Mouse (Mus musculus) embryo, embryonic 11 days (tissue): ENCODE measurements around the gene Edn3.

Experiments used
- DNase-seq: peaks from one replicate; pipeline ENCODE4 v3.0.0-alpha.2; 2015

Edn3 gene

GRCm38 (mm10) chr2:174760479-174761121 is at the start of gene Edn3:
Gene Edn3 (plus strand): TSS chr2:174760619.
- DNase-seq = peak; percentile 70

- no peak for DNase-seq
These were observed 48.4 kb upstream of the Edn3 start for GRCm38 (mm10) chr2:174712043-174712442.

DNA sequence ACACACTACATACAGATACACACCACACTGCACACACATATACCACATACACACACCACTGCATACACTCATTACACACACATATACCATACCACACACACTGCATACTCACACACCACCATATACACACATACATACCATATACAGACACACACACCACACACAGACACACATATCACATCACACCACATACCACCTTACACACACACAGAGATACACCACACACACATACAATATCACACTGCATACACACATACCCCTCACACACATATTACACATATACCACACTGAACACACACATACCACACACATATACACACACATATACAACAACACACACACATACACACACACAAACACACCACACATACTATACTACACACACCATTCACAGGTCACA is 44.5 kb upstream of the Edn3 start:
- DNase-seq = no peak

DNA sequence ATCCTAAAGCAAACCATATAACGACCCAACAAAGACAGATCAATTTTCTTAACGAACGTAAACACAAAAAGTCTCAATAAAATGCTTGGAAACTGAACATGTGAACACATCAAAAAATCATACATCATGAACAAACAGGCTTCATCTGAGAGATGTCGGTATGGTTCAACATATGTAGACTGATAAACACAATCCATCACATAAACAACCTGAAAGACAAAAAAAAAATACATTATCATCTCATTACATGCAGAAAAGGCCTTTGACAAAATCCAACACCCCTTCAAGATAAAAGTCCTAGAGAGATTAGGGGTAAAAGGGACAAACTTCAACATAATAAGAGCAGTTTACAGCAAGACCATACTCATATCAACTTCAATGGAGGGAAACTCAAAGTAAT is 42.6 kb upstream of the Edn3 start:
- DNase-seq = no peak

DNA sequence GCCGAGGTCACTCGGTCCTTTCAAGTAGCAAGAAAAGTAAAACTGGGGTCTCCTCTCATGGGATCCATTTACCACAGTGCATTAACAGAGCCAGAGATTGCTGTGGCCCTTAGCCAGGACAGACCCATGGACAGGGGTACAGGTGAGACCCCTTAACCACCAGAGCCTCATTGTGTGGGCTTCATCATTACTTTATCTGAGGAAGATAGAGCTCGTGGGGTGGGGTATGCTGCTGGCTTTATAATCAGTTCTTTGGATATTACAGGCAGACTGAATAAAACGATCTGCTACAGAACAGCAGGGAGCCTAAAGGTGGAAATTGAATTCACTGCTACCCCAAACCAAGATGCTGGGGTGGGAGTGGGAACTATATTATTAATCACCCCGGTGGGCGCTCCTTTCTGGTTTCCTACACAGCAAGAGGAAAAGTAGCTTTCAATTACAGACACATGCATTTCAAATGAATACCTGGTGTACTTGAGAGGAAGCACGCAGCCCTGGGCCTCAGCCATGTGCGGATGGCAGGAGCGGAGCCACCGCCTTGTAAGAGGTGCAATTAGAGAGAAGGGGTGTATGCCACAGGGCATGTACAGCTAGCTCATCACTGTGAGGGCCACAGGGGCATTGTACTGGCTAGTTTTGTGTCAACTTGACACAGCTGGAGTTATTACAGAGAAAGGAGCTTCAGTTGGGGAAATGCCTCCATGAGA is 33.1 kb upstream of the Edn3 start:
- no peak for DNase-seq

DNA sequence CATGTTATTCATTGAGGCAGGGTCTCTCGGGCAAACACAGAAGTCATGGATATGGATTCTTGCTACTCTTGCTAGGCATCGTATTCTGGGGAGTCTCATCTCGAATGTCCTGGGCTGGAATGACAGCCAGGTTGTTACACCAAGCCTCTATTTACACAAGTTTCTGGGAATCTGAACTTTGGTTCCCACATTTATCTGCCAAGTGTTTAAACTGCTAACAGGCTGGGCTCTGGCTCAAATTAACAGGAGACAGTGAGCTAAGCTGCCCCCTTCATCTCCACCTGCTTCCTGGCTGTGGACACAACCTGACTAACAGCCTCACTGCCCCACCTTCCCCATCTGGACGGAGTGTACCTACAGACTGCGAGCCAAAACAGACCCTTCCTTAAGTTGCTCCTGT is 28.5 kb upstream of the Edn3 start:
- DNase-seq = no peak

- no peak for DNase-seq
These were observed 25.1 kb upstream of the Edn3 start for GRCm38 (mm10) chr2:174735270-174735669.

GRCm38 (mm10) chr2:174747182-174747581 is 13.2 kb upstream of the Edn3 start:
- DNase-seq = no peak

- DNase-seq = no peak
These were observed 12.0 kb upstream of the Edn3 start for GRCm38 (mm10) chr2:174748381-174748780.

DNA sequence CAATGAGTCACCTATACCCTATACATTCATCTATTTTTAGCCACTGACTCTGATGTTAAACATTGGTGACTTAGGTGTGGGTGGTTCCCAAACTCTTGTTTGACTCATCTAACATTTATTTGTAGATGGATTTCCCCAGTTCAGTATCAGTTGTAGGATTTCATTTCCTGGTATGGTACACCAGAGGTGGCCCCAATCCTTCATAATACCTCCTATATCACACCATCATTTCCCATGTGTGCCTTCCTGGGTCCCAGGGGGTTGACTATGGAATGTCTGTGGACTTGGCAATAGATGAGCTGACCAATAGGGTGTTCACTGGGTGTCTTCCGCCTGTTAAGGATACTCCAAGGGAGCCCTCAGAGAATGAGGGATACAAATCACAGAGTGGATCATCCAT is 7.2 kb upstream of the Edn3 start:
- DNase-seq = no peak

GRCm38 (mm10) chr2:174754231-174754630 is 6.2 kb upstream of the Edn3 start:
- no peak for DNase-seq

DNA sequence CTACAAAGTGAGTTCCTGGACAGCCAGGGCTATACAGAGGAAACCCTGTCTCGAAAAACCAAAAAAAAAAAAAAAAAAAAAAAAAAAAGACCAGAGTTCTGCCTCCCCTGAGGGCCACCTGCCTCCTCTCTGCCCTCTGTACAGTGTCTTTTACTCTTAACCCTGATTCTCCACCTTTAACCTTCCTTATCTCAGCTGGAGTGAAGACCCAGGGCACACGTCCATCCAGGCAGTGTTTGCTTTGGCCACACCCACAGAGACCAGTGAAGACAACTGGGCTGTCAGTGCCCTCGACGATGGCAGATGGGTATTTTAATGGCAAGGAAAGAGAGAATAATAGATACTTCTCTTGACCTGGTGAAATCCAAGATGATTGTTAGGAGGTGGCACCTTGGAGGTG is 1.2 kb upstream of the Edn3 start:
- DNase-seq = no peak

DNA sequence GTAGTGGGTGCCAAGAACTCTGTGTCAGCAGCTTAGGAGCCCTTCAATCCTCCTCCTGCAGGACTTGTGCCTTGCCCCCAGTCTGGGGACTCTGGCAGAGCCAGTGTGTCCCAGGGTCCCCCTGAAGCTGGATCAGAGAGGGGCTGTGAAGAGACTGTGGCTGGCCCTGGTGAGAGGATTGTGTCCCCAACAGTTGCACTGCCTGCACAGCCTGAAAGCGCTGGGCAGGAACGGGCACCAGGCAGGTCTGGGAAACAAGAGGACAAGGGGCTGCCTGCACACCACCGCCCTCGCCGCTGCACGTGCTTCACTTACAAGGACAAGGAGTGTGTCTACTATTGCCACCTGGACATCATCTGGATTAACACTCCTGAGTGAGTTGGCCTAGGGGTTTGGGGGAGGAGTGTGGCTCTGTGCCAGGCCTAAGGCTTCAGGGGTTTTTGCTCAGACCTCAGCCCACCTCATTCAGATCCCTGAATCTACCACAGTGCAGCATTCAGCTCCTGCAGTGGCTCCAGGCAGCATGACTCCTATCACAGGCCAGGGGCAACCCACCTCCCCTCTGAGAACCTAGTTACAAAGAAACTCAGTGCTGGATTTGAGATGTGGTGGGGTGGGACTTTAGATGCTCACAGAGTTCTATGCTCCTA is 1.2 kb downstream of the Edn3 start:
- DNase-seq = no peak

DNA sequence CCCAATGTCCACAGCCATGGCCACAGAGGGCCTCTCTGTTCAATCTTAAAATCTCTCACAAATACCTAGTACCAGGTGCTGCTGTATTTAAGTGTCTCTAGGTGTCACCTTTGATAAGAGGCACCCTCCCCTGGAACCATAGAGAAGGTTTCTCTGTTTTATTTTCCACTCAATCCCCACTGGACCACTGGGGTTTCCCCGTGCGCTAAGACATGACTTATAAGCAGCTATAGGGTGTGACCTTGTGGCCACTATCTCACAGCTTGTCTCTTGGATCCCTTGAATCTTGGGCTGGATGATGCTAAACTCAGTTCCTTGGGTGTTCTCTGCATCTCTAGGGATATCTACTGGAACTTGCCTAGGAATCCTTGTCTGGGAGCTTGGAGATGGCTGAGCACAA is 1.9 kb downstream of the Edn3 start:
- DNase-seq = no peak

GRCm38 (mm10) chr2:174768891-174769528 is 8.6 kb downstream of the Edn3 start:
- DNase-seq = peak; percentile 39

GRCm38 (mm10) chr2:174774177-174775111 is 14.0 kb downstream of the Edn3 start:
- DNase-seq = no peak

DNA sequence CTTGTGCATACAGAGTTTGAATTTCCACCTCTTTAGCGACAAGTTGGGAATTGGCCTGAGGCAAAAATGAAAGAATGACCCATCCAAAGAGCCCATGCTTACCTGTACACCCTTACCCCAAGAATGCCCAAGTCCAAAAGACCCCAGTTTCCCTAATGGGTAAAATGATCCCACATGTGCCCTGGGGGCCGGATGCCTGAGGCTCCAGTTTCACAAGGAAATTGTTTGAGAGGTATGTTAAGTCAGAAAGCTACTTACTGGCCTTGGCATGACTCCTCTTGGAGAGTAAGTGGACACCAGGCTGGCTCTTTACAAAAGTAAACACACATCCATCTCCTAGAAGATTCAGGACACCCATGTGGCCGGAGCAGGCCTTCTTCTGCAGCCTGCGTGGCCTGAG is 21.6 kb downstream of the Edn3 start:
- DNase-seq = peak; percentile 30

- DNase-seq = peak; percentile 24
These were observed 22.5 kb downstream of the Edn3 start for GRCm38 (mm10) chr2:174782880-174783279.

GRCm38 (mm10) chr2:174788830-174789229 is 28.4 kb downstream of the Edn3 start:
- no peak for DNase-seq

DNA sequence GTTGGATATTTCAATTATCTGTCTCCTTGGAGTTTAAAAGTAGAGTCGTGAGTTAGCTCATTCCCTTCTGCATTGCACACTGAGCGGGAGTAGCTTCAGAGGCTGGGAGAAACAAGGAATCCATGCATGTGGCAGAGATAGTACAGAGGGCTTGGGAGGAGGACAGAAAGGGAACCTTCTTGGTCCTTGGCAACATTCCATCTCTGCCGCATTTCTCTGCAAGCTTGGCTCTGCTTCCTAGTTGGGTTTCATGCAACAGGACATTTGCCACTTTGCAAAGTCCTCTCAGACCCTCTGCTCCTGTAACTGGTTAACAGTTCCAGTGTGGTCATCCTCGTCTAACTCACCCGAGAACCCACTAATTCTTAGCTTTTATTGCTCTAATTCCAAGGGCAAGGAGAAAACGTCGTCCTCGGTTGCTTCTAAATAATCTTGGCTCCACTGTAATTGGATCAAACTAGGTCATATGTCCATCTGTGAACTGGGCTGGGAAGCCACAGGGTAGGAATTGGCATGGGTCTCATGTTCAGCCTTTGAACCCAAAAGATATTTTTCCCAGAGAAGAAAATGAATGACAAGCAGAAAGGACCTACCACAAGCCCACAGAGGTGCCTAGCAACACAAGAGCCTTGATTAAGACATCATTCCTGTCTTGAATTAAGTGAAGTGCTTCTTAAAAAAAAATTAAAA is 32.2 kb downstream of the Edn3 start:
- no peak for DNase-seq

GRCm38 (mm10) chr2:174793181-174793580 is 32.8 kb downstream of the Edn3 start:
- peak; percentile 43 for DNase-seq

DNA sequence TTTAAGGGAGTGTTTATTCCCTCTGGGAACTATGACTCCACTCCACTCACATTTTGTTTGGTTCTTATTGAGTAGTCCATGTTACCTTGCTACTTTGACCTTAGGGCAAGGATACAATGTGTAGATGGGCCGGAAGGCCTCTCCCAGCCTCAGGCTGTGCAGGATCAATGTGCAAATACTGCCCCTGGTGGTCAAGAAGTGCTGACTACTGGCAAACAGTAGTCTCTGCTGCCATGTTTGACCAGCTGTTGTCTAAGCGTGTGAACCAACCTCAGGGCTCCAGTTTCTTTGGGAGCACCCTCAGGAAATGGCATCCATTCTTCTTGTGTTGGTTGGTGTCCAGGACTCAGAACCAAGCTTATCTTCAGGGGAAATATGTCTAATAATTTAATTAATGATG is 36.6 kb downstream of the Edn3 start:
- peak; percentile 39 for DNase-seq
